Mouse (Mus musculus) left cerebral cortex, adult 8-10 months (tissue): ENCODE results near the gene Cadm4. TPM values are rescaled to one million over a fixed set of nuclear protein-coding genes. Genes with fewer than 3 reads are reported as not detected.
"Not testable (repeated sequence)": the region's sequence is repeated elsewhere in the genome, so short reads cannot be mapped to it uniquely, and the experiment has no call there.

Source experiments
- DNase-seq, 2 experiments: peaks; one replicate each; pipeline ENCODE4 v3.0.0; 2022; ENCODE audit warnings: low spot score in 2 of 2
- total RNA-seq, 4 experiments: library from RNA; stranded (reverse); gene quantifications; 2 replicates each; pipeline ENCODE4 v1.2.4; 2022

Gene Cadm4
- total RNA-seq, 4 experiments from 2014 or later = 215 to 253 (median 239) TPM

DNA sequence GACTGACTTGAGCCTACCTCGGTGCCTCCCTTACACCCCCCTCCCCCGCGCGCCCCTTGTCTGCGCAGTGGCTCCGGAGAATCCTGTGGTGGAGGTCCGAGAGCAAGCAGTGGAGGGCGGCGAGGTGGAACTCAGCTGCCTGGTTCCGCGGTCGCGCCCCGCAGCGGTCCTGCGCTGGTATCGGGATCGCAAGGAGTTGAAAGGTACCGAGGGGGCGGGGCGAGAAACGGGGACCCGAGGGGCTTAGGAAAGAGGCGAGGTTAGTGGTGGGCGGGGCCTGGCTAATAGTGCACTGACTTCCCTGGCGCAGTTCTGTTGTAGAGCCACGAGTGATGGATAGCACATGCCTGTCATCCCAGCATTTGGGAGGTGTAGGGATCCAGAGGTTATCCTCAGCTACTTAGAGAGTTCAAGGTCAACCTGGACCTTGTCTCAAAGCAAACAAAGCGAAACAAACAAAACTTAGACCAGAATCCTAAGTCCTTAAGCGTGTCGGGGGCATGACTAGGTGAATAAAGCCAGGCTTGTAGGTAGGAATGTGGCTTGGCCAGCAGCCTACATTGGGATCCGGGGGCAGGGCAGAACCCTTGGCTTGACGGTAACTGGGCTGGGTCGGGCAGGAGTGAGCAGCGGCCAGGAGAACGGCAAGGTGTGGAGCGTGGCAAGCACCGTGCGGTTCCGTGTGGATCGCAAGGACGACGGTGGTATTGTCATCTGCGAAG, 18.2 kb downstream of the Cadm4 start:
- no peak for DNase-seq

DNA sequence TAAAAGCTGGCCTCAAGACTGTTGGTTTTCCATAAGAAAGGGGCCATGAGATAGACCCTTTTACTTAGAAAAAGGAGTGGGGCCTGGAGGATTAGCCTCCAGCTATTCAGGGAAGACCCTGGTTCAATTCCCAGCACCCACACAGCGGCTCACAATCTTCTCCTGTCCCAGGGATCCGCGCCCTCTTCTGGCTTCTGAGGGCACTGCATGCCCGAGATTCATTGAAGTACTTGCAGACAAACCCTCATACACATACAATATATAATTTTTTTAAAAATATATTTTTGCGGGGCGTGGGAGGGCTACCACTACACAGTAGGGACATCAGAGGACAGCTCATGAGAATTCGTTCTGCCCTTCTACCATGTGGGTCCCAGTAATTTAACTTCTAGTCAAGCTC, 19.1 kb downstream of the Cadm4 start:
- DNase-seq = no peak

DNA sequence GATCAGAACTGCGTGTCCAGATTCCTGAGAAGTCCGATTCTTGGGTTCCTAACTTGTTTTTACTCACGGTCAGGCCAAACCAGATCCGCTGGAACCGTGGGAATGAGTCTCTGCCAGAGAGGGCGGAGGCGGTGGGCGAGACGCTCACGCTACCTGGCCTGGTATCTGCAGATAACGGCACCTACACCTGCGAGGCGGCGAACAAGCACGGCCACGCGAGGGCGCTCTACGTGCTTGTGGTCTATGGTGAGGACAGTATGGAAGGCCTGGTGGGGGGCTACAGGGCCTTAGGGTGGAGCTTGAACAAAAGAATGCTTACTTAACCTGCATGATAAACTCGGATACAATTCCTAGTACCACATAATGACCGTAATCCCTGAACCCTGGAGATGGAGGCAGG, 19.7 kb downstream of the Cadm4 start:
- no peak for DNase-seq

DNA sequence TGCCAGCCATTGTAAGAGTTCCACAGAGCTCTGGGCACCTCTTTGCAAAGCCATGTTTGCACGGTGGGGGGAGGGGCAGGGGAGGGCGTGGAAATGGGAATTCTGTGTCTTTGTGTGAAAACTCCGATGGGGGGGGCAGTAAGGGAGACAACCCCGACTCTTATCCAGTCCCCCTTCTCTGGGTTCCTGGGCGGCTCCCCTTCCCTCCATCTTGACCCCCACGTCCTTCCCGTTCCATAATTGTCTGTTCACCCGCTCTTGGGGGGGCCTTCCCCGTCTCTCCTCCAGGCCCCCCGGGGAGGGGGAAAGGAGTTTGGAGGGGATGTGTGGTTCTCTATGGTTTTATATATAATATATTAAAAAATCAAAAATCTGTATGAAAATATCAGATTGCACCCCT, 22.2 kb downstream of the Cadm4 start:
- DNase-seq = no peak

DNA sequence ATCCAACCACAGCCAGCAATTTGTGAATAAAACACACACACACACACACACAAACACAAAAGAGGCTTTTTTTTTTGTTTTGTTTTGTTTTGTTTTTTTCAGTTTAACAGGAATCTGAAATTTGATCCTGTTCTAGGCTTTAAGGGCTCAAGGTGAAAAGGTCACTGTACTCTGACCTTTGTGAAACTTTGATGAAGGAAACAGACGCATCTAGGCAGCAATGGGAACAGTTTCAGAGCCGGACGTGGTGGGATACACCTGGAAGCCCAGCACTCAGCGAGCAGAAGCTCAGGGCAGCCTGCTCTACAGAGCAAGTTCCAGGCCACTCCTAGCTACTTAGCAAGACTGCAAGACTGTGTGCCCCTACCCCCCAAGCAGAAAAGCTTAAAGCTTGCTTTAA, 23.0 kb downstream of the Cadm4 start:
- no peak for DNase-seq

DNA sequence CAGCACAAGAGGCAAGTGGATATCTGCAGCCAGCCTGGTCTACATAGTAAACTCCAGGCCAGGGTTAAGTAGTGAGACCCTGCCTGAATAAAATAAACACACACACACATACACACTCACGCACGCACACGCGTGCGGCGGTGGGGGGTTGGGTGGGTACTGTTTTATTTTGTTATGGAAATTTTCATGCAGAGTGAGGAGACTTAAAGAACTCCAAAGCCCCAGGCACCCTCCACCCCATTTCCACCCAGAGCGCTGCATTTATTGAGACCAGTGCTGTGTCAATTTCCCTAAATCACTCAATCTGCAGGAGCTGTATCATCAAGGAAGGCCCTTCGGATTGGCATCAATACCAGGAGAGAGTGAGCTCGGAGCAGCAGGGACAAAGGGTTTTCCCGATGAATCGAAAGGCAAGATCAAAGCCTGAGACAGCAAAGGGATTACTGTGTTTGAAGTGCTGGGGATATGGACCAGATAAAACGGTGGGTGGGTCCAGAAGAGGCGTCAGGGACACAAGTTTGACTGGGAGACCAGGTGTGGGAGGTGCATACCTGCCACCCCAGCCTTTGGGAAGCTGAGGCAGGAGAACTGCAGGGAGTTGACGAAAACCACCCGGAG, 23.7 kb downstream of the Cadm4 start:
- no peak for DNase-seq

DNA sequence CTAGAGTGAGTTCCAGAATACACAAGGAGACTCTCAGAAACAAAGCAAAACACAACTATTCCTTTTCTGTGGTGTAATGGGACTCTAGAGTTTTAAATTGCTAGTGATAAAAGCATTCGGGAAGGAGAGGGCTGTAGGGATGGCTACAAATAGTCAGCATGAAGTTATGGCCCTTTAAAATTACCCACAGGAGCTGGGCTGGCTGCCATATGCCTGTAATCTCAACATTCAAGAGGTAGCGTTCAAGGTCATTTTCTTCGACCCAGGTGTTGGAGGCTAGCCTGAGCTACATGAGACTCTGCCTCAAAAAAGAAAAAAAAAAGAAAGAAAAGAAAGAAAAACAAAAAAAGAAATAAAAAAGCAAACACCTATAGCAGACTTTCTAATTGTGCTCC, 24.2 kb downstream of the Cadm4 start:
- no peak for DNase-seq

DNA sequence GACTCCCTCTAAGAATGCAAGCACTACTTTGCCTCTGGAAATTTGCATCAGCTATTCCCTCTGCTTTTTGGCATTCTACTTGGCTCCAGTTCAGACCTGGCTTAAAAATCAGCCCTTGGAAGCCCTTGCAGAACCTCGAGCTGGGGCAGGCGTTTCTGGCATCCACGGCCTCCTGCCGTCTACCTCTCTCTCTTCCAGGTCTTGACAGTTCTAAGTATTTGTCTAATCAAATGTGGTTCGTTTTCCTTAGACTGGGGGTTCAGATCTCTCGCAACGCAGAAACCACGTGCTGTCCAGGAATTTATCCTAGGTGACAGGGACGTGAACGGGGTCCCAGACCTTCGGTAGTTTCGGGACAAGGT, 24.6 kb downstream of the Cadm4 start:
- DNase-seq = peak in 1 of 2 experiments; percentile 55

DNA sequence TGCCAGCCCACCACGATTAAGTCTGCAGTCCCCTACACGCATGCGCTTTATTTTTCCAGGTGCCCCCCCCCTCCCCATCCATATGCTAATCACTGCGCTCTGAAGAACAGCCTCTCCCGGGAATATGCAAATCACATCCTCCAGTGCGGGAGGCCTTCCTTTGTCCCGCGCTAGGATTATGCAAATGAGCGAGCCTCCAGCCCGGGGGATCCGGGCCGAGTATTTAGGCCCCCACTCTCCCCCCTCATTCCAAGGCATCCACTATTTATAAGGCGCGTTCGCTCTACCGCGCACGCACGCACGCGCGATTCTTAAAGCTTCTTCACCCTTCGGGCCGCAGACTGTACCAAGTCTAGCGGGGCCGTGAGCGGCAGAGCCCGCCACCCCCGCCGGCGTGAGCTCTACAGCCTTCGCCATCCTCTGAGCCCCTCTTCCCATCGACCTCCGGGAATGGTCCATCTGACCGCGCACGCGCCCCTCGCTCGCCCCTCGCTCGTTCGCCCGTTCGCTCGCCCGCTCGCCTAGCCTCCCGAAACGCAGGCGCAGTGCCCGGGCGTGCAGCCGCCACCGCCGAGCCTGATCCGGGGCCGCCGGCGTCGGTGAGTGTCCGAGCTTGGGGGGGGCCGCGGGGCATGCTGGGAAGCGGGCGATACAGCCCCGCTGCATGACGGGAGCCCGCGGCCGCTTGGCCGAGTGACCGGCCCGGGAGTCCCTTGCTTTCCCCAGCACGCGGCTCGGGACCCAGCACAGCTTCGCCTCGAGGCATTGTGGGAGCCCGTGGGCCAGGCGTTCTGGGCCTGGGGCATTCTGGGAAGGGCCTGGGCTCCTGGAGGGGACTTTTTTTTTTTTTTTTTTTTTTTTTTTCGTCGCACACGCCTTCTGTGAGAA, 25.3 kb downstream of the Cadm4 start, which contains the start of gene Zfp428:
Zfp428 (plus strand) TSS at position 169 of the 888 bp plus-strand sequence.
- peak; percentile 72 to 79 for DNase-seq

DNA sequence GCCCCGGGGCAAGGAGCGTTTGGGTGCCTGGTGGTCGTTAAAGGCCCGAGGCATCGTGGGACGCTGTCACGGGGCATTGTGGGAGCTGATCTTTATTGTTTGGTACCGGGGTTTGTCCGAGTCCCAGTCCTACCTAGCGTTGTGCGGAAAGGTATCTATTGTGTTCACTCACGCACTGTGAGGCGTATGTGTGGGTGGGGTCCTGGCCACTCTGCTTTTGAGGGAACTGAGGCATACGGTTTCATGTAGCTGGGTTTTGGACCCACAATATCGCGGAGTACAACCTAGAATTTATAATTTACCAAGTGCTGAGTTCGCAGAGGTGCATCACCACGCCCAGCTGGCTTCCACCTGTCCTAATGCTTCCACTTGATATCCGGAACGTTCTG, 25.9 kb downstream of the Cadm4 start:
- DNase-seq = no peak

DNA sequence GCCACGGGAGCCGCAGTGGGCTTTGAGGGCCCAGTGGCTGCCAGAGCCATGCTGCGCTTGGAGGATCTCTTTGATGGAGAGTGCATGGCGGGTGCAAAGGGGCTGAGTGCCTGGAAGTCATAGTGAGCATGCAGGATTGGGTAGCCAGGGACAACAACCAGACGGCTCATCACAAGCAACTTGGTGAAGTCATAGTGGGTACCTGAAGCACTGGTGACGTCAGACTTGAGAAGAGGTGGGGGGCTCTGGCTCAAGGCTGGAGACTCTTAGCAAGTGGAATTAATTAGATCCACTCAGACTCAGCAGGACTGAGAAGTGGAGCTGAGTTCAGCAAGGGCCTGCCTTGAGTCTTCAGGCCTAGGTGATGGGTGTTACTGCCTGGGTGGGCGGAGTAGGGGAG, 30.5 kb downstream of the Cadm4 start, which contains the start of gene AC161166.1:
AC161166.1 (minus strand) TSS at position 101 of the 400 bp plus-strand sequence.
- DNase-seq = no peak

DNA sequence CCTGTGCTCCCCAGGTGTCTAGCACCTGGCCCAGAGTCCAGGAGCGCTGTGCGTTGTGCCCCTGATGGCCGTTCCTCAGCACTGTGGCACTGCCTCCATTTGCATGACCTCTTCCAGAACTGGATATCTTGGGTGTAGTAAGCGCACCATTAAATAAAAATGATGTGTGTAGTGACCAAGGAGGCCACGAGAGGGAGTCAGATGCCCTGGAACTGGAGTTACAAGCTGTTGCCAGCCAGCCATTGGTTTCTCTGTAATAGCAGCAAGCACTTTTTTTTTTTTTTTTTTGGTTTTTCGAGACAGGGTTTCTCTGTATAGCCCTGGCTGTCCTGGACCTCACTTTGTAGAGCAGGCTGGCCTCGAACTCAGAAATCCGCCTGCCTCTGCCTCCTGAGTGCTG, 34.5 kb downstream of the Cadm4 start:
- DNase-seq = not testable (repeated sequence)

DNA sequence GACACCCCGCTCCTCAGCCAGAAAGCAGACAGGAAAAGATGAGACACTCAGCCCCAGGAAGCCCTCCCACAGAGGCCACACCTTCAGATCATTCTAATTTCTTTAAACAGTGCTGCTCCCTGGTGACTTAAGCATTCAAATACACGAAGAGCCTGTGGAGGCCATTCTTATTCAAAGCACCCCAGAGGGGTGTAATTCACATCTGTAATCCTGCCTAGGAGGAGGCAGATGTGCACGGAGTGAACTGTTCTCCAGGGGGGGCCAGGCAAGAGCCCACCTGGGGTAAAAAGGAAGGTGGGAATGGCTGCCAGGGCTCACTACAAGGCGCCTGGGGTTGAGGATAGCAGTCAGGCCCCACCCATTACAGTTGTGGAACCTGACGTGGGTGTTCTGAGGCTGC, 35.3 kb downstream of the Cadm4 start:
- DNase-seq = no peak

DNA sequence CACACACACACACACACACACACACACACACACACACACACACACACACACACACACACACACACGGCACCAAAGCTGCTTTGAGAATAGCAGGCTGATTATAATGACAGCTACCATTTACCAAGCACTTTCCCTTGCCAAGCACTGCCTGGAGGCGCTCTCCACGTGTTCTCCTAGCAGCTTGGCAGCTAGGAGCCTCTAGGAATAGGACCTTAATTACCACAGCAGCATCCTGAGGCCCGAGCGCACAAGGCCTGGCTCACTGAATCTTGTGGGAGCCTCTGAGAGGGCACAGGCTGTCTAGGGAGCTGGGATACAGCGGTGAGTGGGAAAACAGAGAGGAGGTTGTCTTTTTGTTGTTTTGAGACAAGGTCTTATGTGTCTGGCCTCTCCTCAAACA, 35.8 kb downstream of the Cadm4 start:
- peak in 1 of 2 experiments; percentile 79 for DNase-seq

DNA sequence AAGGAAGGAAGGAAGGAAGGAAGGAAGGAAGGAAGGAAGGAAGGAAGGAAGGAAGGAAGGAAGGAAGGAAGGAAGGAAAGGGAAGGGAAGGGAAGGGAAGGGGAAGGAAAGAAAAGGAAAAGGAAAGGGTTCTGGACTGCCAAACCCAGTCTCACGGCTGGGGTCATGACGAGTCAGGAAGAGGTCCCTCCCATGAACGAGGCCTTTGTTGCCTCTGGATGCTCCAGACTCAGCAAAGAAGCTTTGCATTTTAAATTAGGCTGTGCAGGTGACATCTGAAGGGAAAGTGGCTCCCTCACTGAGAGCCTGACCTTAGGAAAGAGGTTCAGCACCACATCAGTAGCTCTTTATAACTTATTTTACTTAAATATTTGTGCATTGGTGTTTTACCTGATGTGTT, 37.3 kb downstream of the Cadm4 start:
- no peak for DNase-seq

DNA sequence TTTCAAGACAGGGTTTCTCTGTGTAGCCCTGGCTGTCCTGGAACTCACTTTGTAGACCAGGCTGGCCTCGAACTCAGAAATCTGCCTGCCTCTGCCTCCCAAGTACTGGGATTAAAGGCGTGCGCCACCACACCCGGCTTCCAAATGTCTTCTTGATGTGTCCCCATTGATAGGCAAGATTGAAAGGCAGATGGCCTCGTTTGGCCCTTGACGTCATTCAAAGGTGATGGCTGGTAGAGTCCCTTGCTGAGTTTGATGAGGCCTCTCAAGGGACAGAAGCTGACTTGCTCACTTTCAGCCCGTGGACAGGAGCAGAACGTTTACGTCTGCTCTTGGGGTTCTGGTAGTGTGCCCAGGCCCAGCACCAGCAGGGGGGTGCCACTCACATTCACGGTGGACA, 38.2 kb downstream of the Cadm4 start:
- DNase-seq = not testable (repeated sequence)

DNA sequence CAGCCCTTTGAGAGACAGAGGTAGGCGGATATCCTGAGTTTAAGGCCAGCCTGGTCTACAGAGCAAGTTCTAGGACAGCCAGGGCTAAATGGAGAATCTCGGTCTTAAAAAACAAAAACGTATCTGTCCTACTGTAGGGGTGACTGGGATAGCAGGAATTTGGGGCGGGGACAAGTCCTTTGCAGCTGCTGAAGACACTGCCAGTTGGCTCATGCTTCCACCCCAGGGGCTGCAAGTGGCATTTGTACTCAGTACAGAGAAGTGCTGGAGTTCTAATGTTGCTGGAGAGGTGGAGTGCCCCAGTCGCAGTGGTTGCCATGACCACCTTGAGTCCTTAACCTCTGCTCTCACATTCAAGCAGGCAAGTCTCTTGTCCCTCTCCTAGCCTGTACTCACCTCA, 41.0 kb downstream of the Cadm4 start:
- DNase-seq = no peak

DNA sequence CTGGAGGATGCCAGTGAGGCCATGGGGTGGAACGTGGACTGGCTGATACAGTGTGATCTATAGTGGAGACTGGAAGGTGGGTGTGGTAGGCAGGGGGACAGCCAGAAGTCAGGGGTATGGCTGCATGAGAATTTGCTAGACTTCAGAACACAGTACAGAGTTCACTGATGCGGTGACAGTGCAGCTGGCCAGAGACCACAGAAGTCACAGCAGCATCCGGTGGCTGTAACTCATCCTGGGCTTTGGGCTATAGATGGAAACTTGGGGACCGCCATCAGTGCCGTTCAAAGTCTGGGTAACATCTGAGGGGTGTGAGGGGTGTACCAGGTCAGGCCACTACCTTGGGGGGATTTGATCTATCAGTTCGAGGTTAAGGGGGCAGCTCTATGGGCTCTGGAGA, 41.9 kb downstream of the Cadm4 start:
- no peak for DNase-seq

DNA sequence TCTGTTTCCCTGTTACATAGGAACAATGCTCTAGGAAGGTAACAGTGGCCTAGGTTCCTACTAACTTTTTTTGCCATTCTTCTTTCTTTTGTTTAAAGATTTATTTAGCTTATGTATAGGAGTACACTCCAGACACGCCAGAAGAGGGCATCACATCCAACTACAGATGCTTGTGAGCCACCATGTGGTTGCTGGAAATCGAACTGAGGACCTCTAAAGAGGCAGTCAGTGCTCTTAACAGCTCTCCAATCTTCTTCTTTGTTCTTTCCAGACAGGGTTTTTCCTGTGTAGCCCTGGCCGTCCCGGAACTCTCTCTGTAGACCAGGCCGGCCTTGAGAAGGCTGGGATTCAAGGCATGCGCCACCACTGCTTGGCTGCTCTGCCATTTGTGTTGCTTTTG, 43.2 kb downstream of the Cadm4 start:
- DNase-seq = no peak

DNA sequence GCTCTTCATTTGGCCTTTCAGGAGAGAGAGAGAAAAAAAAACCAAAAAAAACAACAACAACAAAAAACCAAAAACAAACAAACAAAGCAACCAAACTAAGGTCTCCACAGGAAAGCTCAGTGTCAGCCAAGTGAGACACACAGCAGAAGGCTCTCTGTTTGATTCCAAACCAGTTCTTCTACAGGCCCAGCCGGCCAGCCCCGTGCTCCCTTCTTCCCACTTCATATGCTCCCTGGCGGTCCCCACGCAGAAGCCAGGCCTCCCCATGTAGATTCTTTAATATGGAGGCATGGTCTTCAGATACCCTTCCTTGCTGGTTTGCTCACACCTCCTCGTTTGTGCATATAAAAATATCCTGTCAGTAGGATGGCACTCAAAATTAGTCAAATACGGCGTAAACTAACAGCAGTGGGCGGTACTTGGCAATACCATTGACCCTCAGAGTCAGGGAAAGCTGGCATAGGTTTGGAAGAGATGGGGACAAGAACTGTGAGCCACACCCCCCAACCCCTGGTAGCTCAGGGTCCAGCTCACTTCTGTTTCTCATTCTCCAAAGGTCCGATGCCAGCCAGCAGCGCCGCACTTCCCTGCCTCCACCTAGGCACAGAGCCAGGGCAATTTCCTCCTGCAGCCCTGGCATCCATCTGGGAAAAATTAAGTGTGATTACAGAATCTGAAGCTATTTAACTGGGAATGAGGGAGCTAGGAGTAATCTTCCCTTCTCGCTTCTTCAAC, 44.0 kb downstream of the Cadm4 start:
- DNase-seq = no peak

DNA sequence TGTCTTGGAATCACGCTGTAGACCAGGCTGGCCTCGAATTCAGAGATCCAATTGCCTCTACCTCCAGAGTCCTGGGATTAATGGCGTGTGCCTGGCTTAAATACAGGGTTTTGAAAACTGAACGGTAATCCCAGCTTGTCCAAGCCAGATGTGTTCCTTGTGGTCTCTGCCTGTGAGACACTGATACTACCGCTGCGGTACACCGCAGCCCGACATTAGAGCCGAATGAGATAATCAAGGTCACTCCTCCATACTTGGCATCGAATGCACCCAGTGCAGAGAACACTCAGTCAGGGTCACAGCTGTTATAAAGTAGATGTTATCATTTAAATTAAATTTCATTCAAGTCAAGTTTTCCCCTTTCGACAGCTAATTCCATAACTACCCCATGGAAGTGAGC, 47.0 kb downstream of the Cadm4 start:
- DNase-seq = no peak

DNA sequence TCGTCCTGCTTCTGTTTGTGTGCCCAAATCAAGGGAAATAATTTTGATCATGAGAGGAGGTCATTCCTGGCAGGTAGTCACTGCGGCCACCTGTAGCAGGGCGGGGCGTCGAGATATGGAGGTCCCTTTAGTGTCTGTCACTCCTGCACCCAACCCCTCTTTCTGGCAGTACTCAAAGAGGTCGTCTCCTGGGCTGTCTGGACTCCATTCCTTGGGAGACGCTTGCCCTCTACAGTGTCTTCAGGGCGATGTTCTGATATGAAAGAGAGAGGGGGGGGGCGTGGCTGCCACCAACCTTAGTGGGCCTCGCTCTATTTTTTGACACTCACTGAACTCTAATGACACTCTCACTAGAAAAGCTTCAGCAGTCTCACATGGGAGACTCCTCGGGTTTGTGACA, 47.8 kb downstream of the Cadm4 start:
- no peak for DNase-seq
